Mouse (Mus musculus) embryonic facial prominence, embryonic 13.5 days (tissue): ENCODE data around the gene Slc19a3. TPM values are rescaled to one million over a fixed set of nuclear protein-coding genes. Genes with fewer than 3 reads are reported as not detected.

Experiments
- ATAC-seq: fragments of 200-750 bp; cut with Nextera tagmentation; 2 replicates; pipeline ENCODE4 v1.8.0; 2017; ENCODE audit warnings: low read depth; ENCODE audit not compliant: insufficient number of reproducible peaks, insufficient read depth, low FRiP score, low TSS enrichment
- H3K27ac ChIP-seq: fragments of 300-500 bp; sonication (generic); 2 replicates; pipeline ENCODE4 v1.5.1; 2015; ENCODE audit warnings: moderate library complexity, mild to moderate bottlenecking, inconsistent platforms
- H3K27me3 ChIP-seq: fragments of 300-500 bp; sonication (generic); 2 replicates; pipeline ENCODE4 v1.6.1; 2015; ENCODE audit warnings: mild to moderate bottlenecking, inconsistent platforms
- H3K36me3 ChIP-seq: fragments of 300-500 bp; sonication (generic); 2 replicates; pipeline ENCODE4 v1.6.1; 2015; ENCODE audit warnings: mild to moderate bottlenecking, inconsistent platforms
- H3K4me1 ChIP-seq: fragments of 300-500 bp; sonication (generic); 2 replicates; pipeline ENCODE4 v1.6.1; 2015; ENCODE audit warnings: inconsistent platforms
- H3K4me2 ChIP-seq: fragments of 300-500 bp; sonication (generic); 2 replicates; pipeline ENCODE4 v1.6.1; 2015; ENCODE audit warnings: moderate library complexity, mild to moderate bottlenecking, inconsistent platforms
- H3K4me3 ChIP-seq: fragments of 300-500 bp; sonication (generic); 2 replicates; pipeline ENCODE4 v1.5.1; 2015; ENCODE audit warnings: mild to moderate bottlenecking, inconsistent platforms
- H3K9ac ChIP-seq: fragments of 300-500 bp; sonication (generic); 2 replicates; pipeline ENCODE4 v1.6.1; 2015; ENCODE audit warnings: mild to moderate bottlenecking, inconsistent platforms
- H3K9me3 ChIP-seq: fragments of 300-500 bp; sonication (generic); 2 replicates; pipeline ENCODE4 v1.6.1; 2016; ENCODE audit warnings: inconsistent platforms
- whole genome bisulfite sequencing: fragments of 180-500 bp; shearing (Covaris S2); methylation state at CpG from one replicate; pipeline ENCODE4 v1.1.7; 2015; ENCODE audit warnings: mixed read lengths; 5-methylcytosine and 5-hydroxymethylcytosine counted together
- polyA plus RNA-seq: library from polyadenylated mRNA; unstranded; fragments of >200 nt; fragmentation: Nextera tagmentation; extraction: Ambion mirVana; gene quantifications from 2 replicates; pipeline ENCODE4 v1.2.1, GENCODE M21; 2015

Gene Slc19a3
- polyA plus RNA-seq, 1 experiment from 2014 or later, result 0.13 TPM

- H3K27ac ChIP-seq, result no peak overlapping the region
- H3K36me3 ChIP-seq, result no peaks in the 10 kb centered on the region
- no peak for ATAC-seq
- H3K4me3 ChIP-seq, result no peak overlapping the region
- no peak overlapping the region for H3K9ac ChIP-seq
- no peak overlapping the region for H3K4me2 ChIP-seq
- H3K4me1 ChIP-seq, result no peaks in the 10 kb centered on the region
- H3K9me3 ChIP-seq, result no peaks in the 10 kb centered on the region
- H3K27me3 ChIP-seq, result no peaks in the 10 kb centered on the region
- 90% methylated on average over 1 of the region's 1 CpGs for WGBS
Observed at GRCm38 (mm10) chr1:82973244-82973643, 65.0 kb downstream of the Slc19a3 start.

- Histone ChIP-seq H3K4me1 (no peaks in the 10 kb centered on the region), H3K4me3 (no peak overlapping the region), H3K9ac (no peak overlapping the region), H3K36me3 (no peaks in the 10 kb centered on the region), H3K27me3 (no peaks in the 10 kb centered on the region), H3K4me2 (no peak overlapping the region), H3K9me3 (no peaks in the 10 kb centered on the region), H3K27ac (no peak overlapping the region)
- WGBS, result 63% methylated on average over 4 of the region's 4 CpGs
- ATAC-seq, result no peak
Observed at GRCm38 (mm10) chr1:82972046-82972445, 66.2 kb downstream of the Slc19a3 start.

- no peak for ATAC-seq
- Histone ChIP-seq H3K4me1 (no peaks in the 10 kb centered on the region), H3K27me3 (no peaks in the 10 kb centered on the region), H3K36me3 (no peaks in the 10 kb centered on the region), H3K9ac (no peak overlapping the region), H3K27ac (no peak overlapping the region), H3K9me3 (no peaks in the 10 kb centered on the region), H3K4me3 (no peak overlapping the region), H3K4me2 (no peak overlapping the region)
- whole genome bisulfite sequencing, result 66% methylated on average over 3 of the region's 3 CpGs
Observed at GRCm38 (mm10) chr1:82966413-82966812, 71.8 kb downstream of the Slc19a3 start.

Other genes starting within 250 kb of the Slc19a3 start
- gene Agfg1, start 199.0 kb downstream of the Slc19a3 start, polyA plus RNA-seq, result 22.9 and 28.1 TPM in 2 replicates
- 0.35 TPM in 1 of 2 replicates, not detected in the other for gene A030005L19Rik, start 125.1 kb downstream of the Slc19a3 start, polyA plus RNA-seq
- not detected in 2 replicates for gene A030014E15Rik, start 113.5 kb downstream of the Slc19a3 start, polyA plus RNA-seq
- not detected in 2 replicates for gene Gm6217, start 107.0 kb downstream of the Slc19a3 start, polyA plus RNA-seq
- not detected in 2 replicates for gene A030003K21Rik, start 95.1 kb downstream of the Slc19a3 start, polyA plus RNA-seq
- not detected in 2 replicates for gene Gm7544, start 82.4 kb downstream of the Slc19a3 start, polyA plus RNA-seq
- gene Gm47955, start 78.2 kb downstream of the Slc19a3 start, polyA plus RNA-seq, result not detected in 2 replicates
- gene Gm47959, start 37.9 kb downstream of the Slc19a3 start, polyA plus RNA-seq, result not detected in 2 replicates
- gene Krtap28-10, start 4.0 kb upstream of the Slc19a3 start, polyA plus RNA-seq, result not detected in 2 replicates
- gene Gm47969, start 6.5 kb upstream of the Slc19a3 start, polyA plus RNA-seq, result not detected in 2 replicates
- gene A030005K14Rik, start 20.9 kb upstream of the Slc19a3 start, polyA plus RNA-seq, result not detected in 2 replicates
- not detected in 2 replicates for gene Krtap28-13, start 22.5 kb upstream of the Slc19a3 start, polyA plus RNA-seq
- gene Ccl20, start 78.3 kb upstream of the Slc19a3 start, polyA plus RNA-seq, result 1.1 TPM in 1 of 2 replicates, not detected in the other
- gene Daw1, start 121.3 kb upstream of the Slc19a3 start, polyA plus RNA-seq, result not detected in 2 replicates